Mouse (Mus musculus) neural tube, embryonic 13.5 days (tissue): Measurements from ENCODE around the gene Rgs14. TPM values are rescaled to one million over a fixed set of nuclear protein-coding genes. Genes with fewer than 3 reads are reported as not detected.

Experiments
- ATAC-seq: fragments of 200-750 bp; cut with Nextera tagmentation; 2 replicates; pipeline ENCODE4 v1.8.0; 2017; ENCODE audit warnings: low read depth, mild to moderate bottlenecking, moderate TSS enrichment, moderate library complexity
- H3K27ac ChIP-seq: fragments of 300-500 bp; sonication (generic); replicated peaks from 2 replicates; pipeline ENCODE4 v1.5.1; 2015; ENCODE audit warnings: moderate library complexity, mild to moderate bottlenecking, inconsistent platforms
- H3K27me3 ChIP-seq: fragments of 300-500 bp; sonication (generic); 2 replicates; pipeline ENCODE4 v1.6.1; 2015; ENCODE audit warnings: mild to moderate bottlenecking, inconsistent platforms
- H3K36me3 ChIP-seq: fragments of 300-500 bp; sonication (generic); 2 replicates; pipeline ENCODE4 v1.6.1; 2015; ENCODE audit warnings: mild to moderate bottlenecking, inconsistent platforms
- H3K4me1 ChIP-seq: fragments of 300-500 bp; sonication (generic); replicated peaks from 2 replicates; pipeline ENCODE4 v1.6.1; 2015; ENCODE audit warnings: inconsistent platforms
- H3K4me2 ChIP-seq: fragments of 300-500 bp; sonication (generic); 2 replicates; pipeline ENCODE4 v1.6.1; 2015; ENCODE audit warnings: inconsistent platforms, mild to moderate bottlenecking, moderate library complexity
- H3K4me3 ChIP-seq: fragments of 300-500 bp; sonication (generic); 2 replicates; pipeline ENCODE4 v1.5.1; 2015; ENCODE audit warnings: mild to moderate bottlenecking, inconsistent platforms
- H3K9ac ChIP-seq: fragments of 300-500 bp; sonication (generic); 2 replicates; pipeline ENCODE4 v1.6.1; 2015; ENCODE audit warnings: moderate library complexity, mild to moderate bottlenecking, inconsistent platforms
- H3K9me3 ChIP-seq: fragments of 300-500 bp; sonication (generic); 2 replicates; pipeline ENCODE4 v1.6.1; 2016; ENCODE audit warnings: inconsistent platforms
- WGBS: fragments of 180-500 bp; shearing (Covaris S2); methylation state at CpG from one replicate; pipeline ENCODE4 v1.1.7; 2015; 5-methylcytosine and 5-hydroxymethylcytosine counted together
- polyA plus RNA-seq: library from polyadenylated mRNA; unstranded; fragments of >200 nt; fragmentation: Nextera tagmentation; extraction: Ambion mirVana; gene quantifications from 2 replicates; pipeline ENCODE4 v1.2.1, GENCODE M21; 2015

Gene Rgs14
- 0.13 and 0.87 TPM in 2 replicates for polyA plus RNA-seq

- ATAC-seq: no peak; the same call in 1 of the 2 replicates
- H3K4me1 ChIP-seq: no peaks in the 10 kb centered on the region
- H3K36me3 ChIP-seq: no peaks in the 10 kb centered on the region
- WGBS: 61% methylated on average over 13 of the region's 13 CpGs
- H3K9ac ChIP-seq: no peak within 1 kb of the TSS
- H3K27me3 ChIP-seq: peaks cover 29% of the 10 kb centered on the region
- H3K9me3 ChIP-seq: no peaks in the 10 kb centered on the region
- 0 out of 2 replicates have a peak within 1 kb of the TSS, but pooled peaks have one; percentile 18 for H3K4me2 ChIP-seq
- H3K27ac ChIP-seq: no peak within 1 kb of the TSS
- no peak within 1 kb of the TSS for H3K4me3 ChIP-seq
Measured at GRCm38 (mm10) chr13:55369531-55370114, at the start of gene Rgs14. Gene Rgs14 (plus strand): TSS chr13:55369732.

GRCm38 (mm10) chr13:55319931-55320533 lies 49.5 kb upstream of the Rgs14 start, which contains the start of gene Prelid1:
Gene Prelid1 (plus strand): TSS chr13:55320500.
- H3K9ac ChIP-seq: peak within 1 kb of the TSS; percentile 96
- no peaks in the 10 kb centered on the region for H3K9me3 ChIP-seq
- WGBS: 92% methylated on average over 4 of the region's 4 CpGs
- H3K27me3 ChIP-seq: no peaks in the 10 kb centered on the region
- no peak within 1 kb of the TSS for H3K27ac ChIP-seq
- H3K36me3 ChIP-seq: peaks cover 67% of the 10 kb centered on the region
- H3K4me3 ChIP-seq: peak within 1 kb of the TSS; percentile 98
- peak within 1 kb of the TSS; percentile 91 for H3K4me2 ChIP-seq
- ATAC-seq: no peak
- H3K4me1 ChIP-seq: peaks cover 37% of the 10 kb centered on the region

- H3K4me1 ChIP-seq: peaks cover 37% of the 10 kb centered on the region
- H3K4me2 ChIP-seq: peak within 1 kb of the TSS; percentile 91
- H3K27me3 ChIP-seq: no peaks in the 10 kb centered on the region
- peak within 1 kb of the TSS; percentile 96 for H3K9ac ChIP-seq
- H3K4me3 ChIP-seq: peak within 1 kb of the TSS; percentile 98
- peaks cover 66% of the 10 kb centered on the region for H3K36me3 ChIP-seq
- no peaks in the 10 kb centered on the region for H3K9me3 ChIP-seq
- H3K27ac ChIP-seq: peak within 1 kb of the TSS; percentile 83
- under 1% methylated on average over 73 of the region's 73 CpGs for WGBS
- ATAC-seq: peak; percentile 93
Measured at GRCm38 (mm10) chr13:55321434-55322129, 48.0 kb upstream of the Rgs14 start, which contains the start of gene Rab24. Gene Rab24 (minus strand): TSS chr13:55321946.

- H3K4me1 ChIP-seq: peaks cover 40% of the 10 kb centered on the region
- WGBS: 2% methylated on average over 31 of the region's 31 CpGs
- H3K36me3 ChIP-seq: peaks cover 60% of the 10 kb centered on the region
- peak overlapping the region; percentile 91 for H3K4me2 ChIP-seq
- peak overlapping the region; percentile 96 for H3K9ac ChIP-seq
- no peaks in the 10 kb centered on the region for H3K9me3 ChIP-seq
- peak overlapping the region; percentile 98 for H3K4me3 ChIP-seq
- no peak for ATAC-seq
- H3K27ac ChIP-seq: peak overlapping the region; percentile 70
- H3K27me3 ChIP-seq: no peaks in the 10 kb centered on the region
Measured at GRCm38 (mm10) chr13:55322130-55322825, 47.3 kb upstream of the Rgs14 start.

- ATAC-seq: no peak
- no peak overlapping the region for H3K4me3 ChIP-seq
- peaks cover 58% of the 10 kb centered on the region for H3K4me1 ChIP-seq
- 91% methylated on average over 11 of the region's 11 CpGs for WGBS
- no peaks in the 10 kb centered on the region for H3K9me3 ChIP-seq
- no peak overlapping the region for H3K27ac ChIP-seq
- peaks cover 29% of the 10 kb centered on the region for H3K36me3 ChIP-seq
- no peak overlapping the region for H3K9ac ChIP-seq
- no peak overlapping the region for H3K4me2 ChIP-seq
- H3K27me3 ChIP-seq: no peaks in the 10 kb centered on the region
Measured at GRCm38 (mm10) chr13:55325596-55325995, 43.9 kb upstream of the Rgs14 start.

- Histone ChIP-seq H3K9me3 (no peaks in the 10 kb centered on the region), H3K4me1 (peaks cover 56% of the 10 kb centered on the region)
Measured at GRCm38 (mm10) chr13:55327169-55327568, 42.4 kb upstream of the Rgs14 start.

GRCm38 (mm10) chr13:55327633-55328032 lies 41.9 kb upstream of the Rgs14 start:
- H3K4me3 ChIP-seq: no peak overlapping the region
- 40% methylated on average over 8 of the region's 8 CpGs for WGBS

More at GRCm38 (mm10) chr13:55327169-55327568, 42.4 kb upstream of the Rgs14 start:
- WGBS: 54% methylated on average over 4 of the region's 4 CpGs
- Histone ChIP-seq H3K27me3 (no peaks in the 10 kb centered on the region), H3K9ac (peak overlapping the region; percentile 50), H3K4me3 (no peak overlapping the region), H3K4me2 (peak overlapping the region; percentile 15), H3K27ac (peak overlapping the region; percentile 52), H3K36me3 (peaks cover 29% of the 10 kb centered on the region)
- 0 out of 2 replicates have a peak, but pooled peaks have one; percentile 0 for ATAC-seq

GRCm38 (mm10) chr13:55328171-55328570 lies 41.4 kb upstream of the Rgs14 start:
- H3K4me2 ChIP-seq: peak overlapping the region; percentile 92
- H3K4me1 ChIP-seq: peaks cover 48% of the 10 kb centered on the region
- H3K27ac ChIP-seq: no peak overlapping the region
- H3K36me3 ChIP-seq: peaks cover 29% of the 10 kb centered on the region
- peak overlapping the region; percentile 65; the same call in 1 of the 2 replicates for H3K4me3 ChIP-seq
- H3K9ac ChIP-seq: no peak overlapping the region; the same call in 1 of the 2 replicates
- H3K27me3 ChIP-seq: no peaks in the 10 kb centered on the region
- no peaks in the 10 kb centered on the region for H3K9me3 ChIP-seq
- WGBS: 84% methylated on average over 6 of the region's 6 CpGs
- ATAC-seq: no peak

More at GRCm38 (mm10) chr13:55327633-55328032, 41.9 kb upstream of the Rgs14 start:
- peak overlapping the region; percentile 52 for H3K27ac ChIP-seq
- no peaks in the 10 kb centered on the region for H3K27me3 ChIP-seq
- H3K9me3 ChIP-seq: no peaks in the 10 kb centered on the region
- H3K4me1 ChIP-seq: peaks cover 54% of the 10 kb centered on the region
- peak overlapping the region; percentile 50; the same call in 1 of the 2 replicates for H3K9ac ChIP-seq
- H3K4me2 ChIP-seq: peak overlapping the region; percentile 92
- peaks cover 29% of the 10 kb centered on the region for H3K36me3 ChIP-seq
- peak; percentile 11; the same call in 1 of the 2 replicates for ATAC-seq

GRCm38 (mm10) chr13:55328641-55329040 lies 40.9 kb upstream of the Rgs14 start:
- no peaks in the 10 kb centered on the region for H3K27me3 ChIP-seq
- H3K4me1 ChIP-seq: peaks cover 44% of the 10 kb centered on the region
- no peaks in the 10 kb centered on the region for H3K9me3 ChIP-seq
- peak overlapping the region; percentile 68 for H3K9ac ChIP-seq
- ATAC-seq: no peak
- peaks cover 25% of the 10 kb centered on the region for H3K36me3 ChIP-seq
- peak overlapping the region; percentile 92 for H3K4me2 ChIP-seq
- peak overlapping the region; percentile 65 for H3K4me3 ChIP-seq
- no peak overlapping the region for H3K27ac ChIP-seq
- WGBS: 82% methylated on average over 4 of the region's 4 CpGs

GRCm38 (mm10) chr13:55329109-55329682 lies 40.3 kb upstream of the Rgs14 start:
- WGBS: under 1% methylated on average over 28 of the region's 29 CpGs
- H3K9ac ChIP-seq: peak overlapping the region; percentile 68
- ATAC-seq: peak; percentile 16
- H3K9me3 ChIP-seq: no peaks in the 10 kb centered on the region
- peak overlapping the region; percentile 65 for H3K4me3 ChIP-seq
- peak overlapping the region; percentile 79 for H3K27ac ChIP-seq
- peaks cover 19% of the 10 kb centered on the region for H3K36me3 ChIP-seq
- H3K4me1 ChIP-seq: peaks cover 38% of the 10 kb centered on the region
- H3K27me3 ChIP-seq: no peaks in the 10 kb centered on the region
- peak overlapping the region; percentile 92 for H3K4me2 ChIP-seq
